Mouse (Mus musculus) hindbrain, postnatal 0 days (tissue): ENCODE data around the gene Pyroxd1. TPM values are rescaled to one million over a fixed set of nuclear protein-coding genes. Genes with fewer than 3 reads are reported as not detected.

Source experiments
- ATAC-seq: fragments of 200-750 bp; cut with Nextera tagmentation; 2 replicates; pipeline ENCODE4 v1.8.0; 2017; ENCODE audit warnings: mild to moderate bottlenecking, moderate TSS enrichment, moderate library complexity
- DNase-seq: peaks from one replicate; pipeline ENCODE4 v3.0.0-alpha.2; 2015; ENCODE audit warnings: low spot score
- H3K27ac ChIP-seq: fragments of 300-500 bp; sonication (generic); 2 replicates; pipeline ENCODE4 v1.5.1; 2014; ENCODE audit warnings: mild to moderate bottlenecking
- H3K27me3 ChIP-seq: fragments of 300-500 bp; sonication (generic); 2 replicates; pipeline ENCODE4 v1.6.1; 2014; ENCODE audit warnings: low read length, mixed read lengths; ENCODE audit not compliant: insufficient read depth
- H3K36me3 ChIP-seq: fragments of 300-500 bp; sonication (generic); 2 replicates; pipeline ENCODE4 v1.6.1; 2014; ENCODE audit warnings: low read length, mixed read lengths; ENCODE audit not compliant: insufficient read depth
- H3K4me1 ChIP-seq: fragments of 300-500 bp; sonication (generic); 2 replicates; pipeline ENCODE4 v1.6.1; 2014; ENCODE audit warnings: antibody characterized with exemption, low read length, mixed read lengths; ENCODE audit not compliant: insufficient read depth
- H3K4me2 ChIP-seq: fragments of 300-500 bp; sonication (generic); 2 replicates; pipeline ENCODE4 v1.6.1; 2014; ENCODE audit warnings: low read depth, mild to moderate bottlenecking, low read length, moderate library complexity, mixed read lengths
- H3K4me3 ChIP-seq: fragments of 300-500 bp; sonication (generic); 2 replicates; pipeline ENCODE4 v1.5.1; 2014; ENCODE audit warnings: low read length
- H3K9ac ChIP-seq: fragments of 300-500 bp; sonication (generic); replicated peaks from 2 replicates; pipeline ENCODE4 v1.6.1; 2014; ENCODE audit warnings: mild to moderate bottlenecking, low read length, moderate library complexity, mixed read lengths
- H3K9me3 ChIP-seq: fragments of 300-500 bp; sonication (generic); 2 replicates; pipeline ENCODE4 v1.6.1; 2016; ENCODE audit warnings: low read length, mixed read lengths
- CTCF ChIP-seq: IDR thresholded peaks from 2 replicates; pipeline ENCODE4 v1.5.1; 2016; ENCODE audit warnings: antibody characterized with exemption, control low read depth, low read depth
- WGBS: fragments of 180-500 bp; shearing (Covaris S2); extraction: QIAGEN DNeasy Blood & Tissue Kit; methylation state at CpG from one replicate; pipeline ENCODE4 v1.1.7; 2014; 5-methylcytosine and 5-hydroxymethylcytosine counted together
- polyA plus RNA-seq: library from polyadenylated mRNA; unstranded; fragments of >200 nt; fragmentation: Nextera tagmentation; extraction: Ambion mirVana; gene quantifications from 2 replicates; pipeline ENCODE4 v1.2.1, GENCODE M21; 2015
- total RNA-seq: library from RNA; depleted of rRNA; stranded (reverse); fragments of >200 nt; gene quantifications from 2 replicates; pipeline ENCODE4 v1.2.3, GENCODE M21; 2014; rRNA removed

The Pyroxd1 gene
- total RNA-seq (8.3 and 12.0 TPM in 2 replicates), polyA plus RNA-seq (17.5 and 18.5 TPM in 2 replicates)

DNA sequence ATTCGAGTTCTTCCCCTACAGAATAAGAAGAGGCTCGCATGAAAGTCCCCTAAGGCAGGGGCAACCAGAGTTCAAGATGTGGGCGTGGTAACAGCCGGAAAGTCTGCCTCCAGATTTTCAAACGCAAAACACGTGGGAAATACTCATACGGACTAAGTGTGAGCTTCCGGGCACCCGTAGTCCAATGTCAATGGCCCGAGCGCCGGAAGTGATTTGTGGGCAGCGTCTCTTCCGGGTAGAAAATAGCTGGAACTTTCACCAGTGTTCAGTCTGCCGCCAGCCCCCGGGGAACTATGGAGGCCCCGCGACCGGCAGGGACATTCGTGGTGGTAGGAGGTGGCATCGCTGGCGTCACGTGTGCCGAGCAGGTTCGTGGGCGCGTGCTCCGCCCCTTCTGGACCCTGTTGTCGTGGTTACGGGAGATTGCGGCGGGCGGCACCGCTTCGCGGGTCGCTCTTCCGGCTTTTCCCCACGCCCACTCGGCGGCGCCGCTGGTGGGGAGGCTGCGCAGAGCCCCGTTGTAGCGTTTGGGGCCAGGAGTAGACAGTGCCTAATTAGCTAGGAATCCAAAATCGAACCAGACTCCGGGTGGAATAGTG, at the start of gene Pyroxd1:
Gene Pyroxd1 (plus strand): TSS at position 215 of the 599 bp plus-strand sequence.
- peak; percentile 94 for ATAC-seq
- Histone ChIP-seq H3K4me1 (no peaks in the 10 kb centered on the region; the same call in 1 of the 2 replicates), H3K36me3 (peaks cover 15% of the 10 kb centered on the region; the same call in 1 of the 2 replicates), H3K4me2 (peak within 1 kb of the TSS; percentile 64), H3K4me3 (peak within 1 kb of the TSS; percentile 82), H3K27ac (peak within 1 kb of the TSS; percentile 71), H3K9me3 (no peaks in the 10 kb centered on the region), H3K9ac (peak within 1 kb of the TSS; percentile 62), H3K27me3 (no peaks in the 10 kb centered on the region)
- peak; percentile 97 for DNase-seq
- under 1% methylated on average over 48 of the region's 48 CpGs for WGBS
- TF ChIP-seq CTCF = peak; percentile 8; the same call in 1 of the 2 replicates

DNA sequence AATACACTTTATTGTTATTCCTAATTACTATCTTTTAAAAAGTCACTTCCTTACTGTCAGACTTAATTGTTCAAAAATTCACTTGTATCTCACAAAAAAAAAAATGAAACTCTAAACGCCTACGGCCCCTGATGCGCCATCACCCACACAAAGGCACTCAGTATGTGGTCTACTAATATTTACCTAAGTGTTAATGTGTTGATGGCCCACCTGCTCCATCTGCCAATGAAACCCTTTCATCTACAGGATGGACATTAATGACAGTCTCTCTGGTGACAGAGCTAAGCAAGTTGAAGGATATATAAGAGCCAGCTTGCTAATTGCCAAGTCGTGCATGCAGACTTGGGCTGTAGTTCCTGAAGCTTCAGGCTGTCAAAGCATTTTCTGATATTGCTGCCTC, 47.4 kb upstream of the Pyroxd1 start, which contains the start of gene Iapp:
Gene Iapp (plus strand): TSS at position 326 of the 400 bp plus-strand sequence.
- no peaks in the 10 kb centered on the region for H3K9me3 ChIP-seq
- no peaks in the 10 kb centered on the region for H3K27me3 ChIP-seq
- H3K9ac ChIP-seq = no peak within 1 kb of the TSS
- no peak within 1 kb of the TSS for H3K4me3 ChIP-seq
- H3K36me3 ChIP-seq = no peaks in the 10 kb centered on the region
- 57% methylated on average over 4 of the region's 4 CpGs for WGBS
- H3K4me1 ChIP-seq = no peaks in the 10 kb centered on the region
- ATAC-seq = no peak
- H3K27ac ChIP-seq = no peak within 1 kb of the TSS
- no peak for DNase-seq
- no peak for TF ChIP-seq CTCF
- H3K4me2 ChIP-seq = no peak within 1 kb of the TSS

DNA sequence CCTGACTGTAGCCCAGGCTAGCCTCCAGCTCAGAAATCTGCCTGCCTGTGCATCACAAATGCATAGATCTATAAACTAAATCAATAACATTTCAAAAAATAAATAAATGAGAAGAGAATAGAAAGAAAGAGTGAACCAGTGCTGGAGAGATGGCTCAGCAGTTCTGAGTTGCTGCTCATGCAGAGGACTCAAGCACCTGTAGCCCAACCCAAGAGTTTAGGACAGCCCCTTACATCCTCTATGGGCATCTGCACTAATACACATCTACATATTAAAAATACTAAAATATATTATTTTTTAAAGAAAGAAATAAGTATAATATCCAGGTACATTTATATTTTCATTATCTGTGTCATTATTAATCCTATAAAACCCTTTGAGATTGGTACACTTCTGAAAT, 40.4 kb upstream of the Pyroxd1 start:
- TF ChIP-seq CTCF = no peak
- H3K36me3 ChIP-seq = no peaks in the 10 kb centered on the region
- H3K4me2 ChIP-seq = no peak overlapping the region
- no peaks in the 10 kb centered on the region for H3K27me3 ChIP-seq
- DNase-seq (no peak), ATAC-seq (no peak)
- H3K27ac ChIP-seq = no peak overlapping the region
- no peaks in the 10 kb centered on the region for H3K9me3 ChIP-seq
- no peak overlapping the region for H3K4me3 ChIP-seq
- H3K4me1 ChIP-seq = no peaks in the 10 kb centered on the region
- H3K9ac ChIP-seq = no peak overlapping the region

DNA sequence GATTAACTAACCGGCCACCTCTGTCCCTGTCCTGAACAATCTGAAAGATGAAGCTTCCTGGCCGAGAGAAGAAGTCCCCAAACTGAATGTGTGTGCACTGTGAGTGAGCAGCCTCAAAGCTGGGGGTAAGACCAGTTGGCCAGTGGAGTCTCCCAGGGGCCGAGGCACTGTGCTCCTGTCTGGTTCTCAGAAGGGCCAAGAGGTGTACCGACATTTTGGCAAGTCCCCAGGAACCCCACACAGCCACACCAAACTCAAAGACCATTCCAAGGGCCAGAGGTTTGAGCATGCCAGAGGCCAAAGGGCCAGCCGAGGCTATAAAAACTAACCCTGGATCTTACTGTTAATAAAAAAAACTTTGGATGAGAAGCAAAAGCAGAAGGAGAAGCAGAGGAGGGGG, 31.2 kb upstream of the Pyroxd1 start:
- H3K36me3 ChIP-seq = no peaks in the 10 kb centered on the region
- WGBS = 86% methylated on average over 5 of the region's 5 CpGs
- DNase-seq (no peak), ATAC-seq (no peak)
- no peak overlapping the region for H3K27ac ChIP-seq
- no peak overlapping the region for H3K9ac ChIP-seq
- no peak for TF ChIP-seq CTCF
- no peaks in the 10 kb centered on the region for H3K9me3 ChIP-seq
- H3K4me1 ChIP-seq = no peaks in the 10 kb centered on the region
- no peak overlapping the region for H3K4me3 ChIP-seq
- H3K4me2 ChIP-seq = no peak overlapping the region
- H3K27me3 ChIP-seq = no peaks in the 10 kb centered on the region

DNA sequence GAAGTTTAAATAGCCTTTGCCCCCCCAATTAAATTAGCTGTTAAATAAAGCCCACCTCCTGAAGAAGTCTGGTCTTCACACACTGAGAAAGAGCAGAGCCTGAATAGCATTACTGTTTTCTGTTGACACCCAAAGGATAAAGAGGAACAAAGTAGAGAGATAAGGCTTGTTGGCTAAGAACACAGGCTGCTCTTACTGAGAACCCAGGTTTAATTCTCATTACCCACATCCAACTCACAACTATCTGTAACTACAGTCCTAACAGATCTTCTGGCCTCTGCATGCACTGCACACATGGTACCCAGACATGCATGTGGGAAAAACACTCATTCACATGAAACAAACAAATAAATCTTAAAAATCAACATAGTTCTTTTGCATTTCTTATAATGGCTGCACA, 28.3 kb upstream of the Pyroxd1 start:
- DNase-seq = no peak
- H3K36me3 ChIP-seq = no peaks in the 10 kb centered on the region
- H3K4me2 ChIP-seq = no peak overlapping the region
- no peak for ATAC-seq
- H3K9me3 ChIP-seq = no peaks in the 10 kb centered on the region
- TF ChIP-seq CTCF = no peak
- H3K27me3 ChIP-seq = no peaks in the 10 kb centered on the region
- H3K9ac ChIP-seq = no peak overlapping the region
- no peaks in the 10 kb centered on the region for H3K4me1 ChIP-seq
- H3K27ac ChIP-seq = no peak overlapping the region
- no peak overlapping the region for H3K4me3 ChIP-seq

DNA sequence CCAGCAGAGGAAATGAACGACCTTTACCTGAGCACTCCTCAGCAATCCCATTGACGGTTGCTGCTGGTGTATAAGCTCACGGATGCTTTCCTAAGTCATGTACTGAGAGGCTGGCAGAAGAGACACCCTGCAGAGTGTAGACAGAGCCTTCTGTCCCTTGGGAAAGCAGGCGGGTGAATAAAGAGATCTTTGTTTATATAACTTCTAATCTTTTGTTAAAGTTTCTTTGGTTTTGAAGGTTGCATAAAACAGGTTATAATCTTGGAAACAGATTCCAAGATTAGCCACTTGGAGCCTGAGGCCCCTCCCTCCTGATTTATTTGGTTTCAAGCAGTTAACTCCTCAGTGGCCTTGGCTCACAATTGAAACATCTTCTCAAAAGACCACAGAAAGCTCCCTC, 22.6 kb upstream of the Pyroxd1 start, which contains the start of gene Slco1a5:
Gene Slco1a5 (minus strand): TSS at position 101 of the 400 bp plus-strand sequence.
- Histone ChIP-seq H3K27me3 (no peaks in the 10 kb centered on the region), H3K4me3 (no peak within 1 kb of the TSS), H3K36me3 (no peaks in the 10 kb centered on the region), H3K27ac (no peak within 1 kb of the TSS), H3K4me1 (no peaks in the 10 kb centered on the region), H3K9ac (no peak within 1 kb of the TSS), H3K4me2 (no peak within 1 kb of the TSS), H3K9me3 (no peaks in the 10 kb centered on the region)
- no peak for TF ChIP-seq CTCF
- no peak for ATAC-seq
- WGBS = 11% methylated on average over 4 of the region's 4 CpGs
- DNase-seq = no peak

DNA sequence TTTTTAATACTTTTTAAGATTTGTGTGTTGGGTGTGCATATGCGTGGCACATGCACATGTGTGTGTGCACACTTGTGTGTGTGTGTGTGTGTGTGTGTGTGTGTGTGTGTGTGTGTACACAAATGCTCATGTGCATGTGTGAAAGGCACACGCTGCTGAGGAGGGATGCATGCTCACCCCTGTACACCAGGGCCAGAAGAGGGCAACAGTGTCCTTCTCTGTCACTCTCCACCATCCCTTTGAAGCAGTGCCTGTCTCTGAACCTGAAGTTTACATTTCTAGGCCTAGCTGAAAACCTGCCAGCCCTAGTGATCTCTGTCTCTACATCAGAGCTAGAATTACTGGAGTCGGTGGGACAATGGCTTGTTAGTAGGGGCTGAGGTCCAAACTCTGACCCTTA, 18.9 kb upstream of the Pyroxd1 start:
- TF ChIP-seq CTCF = peak; percentile 21; the same call in 1 of the 2 replicates
- WGBS = 80% methylated on average over 3 of the region's 3 CpGs

More for the DNA sequence above, 18.9 kb upstream of the Pyroxd1 start:
- DNase-seq (no peak), ATAC-seq (no peak)
- H3K36me3 ChIP-seq = no peaks in the 10 kb centered on the region
- H3K27ac ChIP-seq = no peak overlapping the region
- H3K9me3 ChIP-seq = no peaks in the 10 kb centered on the region
- no peak overlapping the region for H3K9ac ChIP-seq
- no peaks in the 10 kb centered on the region for H3K27me3 ChIP-seq
- no peak overlapping the region for H3K4me2 ChIP-seq
- no peaks in the 10 kb centered on the region for H3K4me1 ChIP-seq
- H3K4me3 ChIP-seq = no peak overlapping the region
